Mouse (Mus musculus) CH12.LX (cell line): Measurements from ENCODE around the gene Ankrd63. TPM values are rescaled to one million over a fixed set of nuclear protein-coding genes. Genes with fewer than 3 reads are reported as not detected.
A peak's percentile ranks its signal among the peaks of the same experiment; 100 is the strongest.

Experiments
- DNase-seq: peaks from one replicate; pipeline ENCODE4 v3.0.0-alpha.2; 2013; ENCODE audit errors: extremely low read depth
- H3K27ac ChIP-seq: 2 replicates; pipeline ENCODE4 v1.5.1; 2012; ENCODE audit warnings: low read depth, mild to moderate bottlenecking, control low read depth, moderate library complexity; ENCODE audit not compliant: insufficient read depth
- H3K27me3 ChIP-seq: replicated peaks from 2 replicates; pipeline ENCODE3; 2012; ENCODE audit warnings: inconsistent platforms
- H3K36me3 ChIP-seq, 2 experiments: replicated peaks in 1 of 2; 2 replicates each; pipeline versions ENCODE3 to v1.6.1; 2012; ENCODE audit warnings: inconsistent platforms in 1 of 2, low read length in 1 of 2, mild to moderate bottlenecking in 1 of 2, mixed read lengths in 1 of 2, moderate library complexity in 1 of 2; ENCODE audit not compliant: control insufficient read depth in 1 of 2, insufficient read depth in 1 of 2
- H3K4me1 ChIP-seq, 2 experiments: 2 replicates each; pipeline ENCODE4 v1.6.1; 2012; ENCODE audit warnings: inconsistent platforms in 1 of 2, moderate library complexity in 1 of 2; ENCODE audit not compliant: insufficient read depth in 2 of 2, control insufficient read depth in 1 of 2
- H3K4me2 ChIP-seq: 2 replicates; pipeline ENCODE4 v1.6.1; 2012; ENCODE audit warnings: low read depth, mild to moderate bottlenecking, control low read depth; ENCODE audit not compliant: poor library complexity, insufficient read depth, severe bottlenecking
- H3K4me3 ChIP-seq, 3 experiments: fragments of 150-350 bp in 1 of 3; sonication (generic) in 1 of 3; replicated peaks in 1 of 3; 2 replicates each; pipeline versions ENCODE3 to v1.5.1; 2011 to 2012; ENCODE audit warnings: low read depth in 2 of 3, low read length in 2 of 3, mild to moderate bottlenecking in 2 of 3, moderate library complexity in 2 of 3, control low read depth in 1 of 3, improper control_type of control experiment in 1 of 3, inconsistent platforms in 1 of 3, mixed read lengths in 1 of 3; ENCODE audit not compliant: poor library complexity in 1 of 3
- H3K79me2 ChIP-seq: replicated peaks from 2 replicates; pipeline ENCODE4 v1.6.1; 2012; ENCODE audit warnings: mild to moderate bottlenecking, moderate library complexity; ENCODE audit not compliant: control insufficient read depth, poor library complexity, insufficient read depth, severe bottlenecking; ENCODE audit errors: extremely low read depth
- H3K9ac ChIP-seq: 2 replicates; pipeline ENCODE4 v1.6.1; 2012; ENCODE audit warnings: low read depth, mild to moderate bottlenecking, control low read depth, moderate library complexity; ENCODE audit not compliant: insufficient read depth
- H3K9me3 ChIP-seq: replicated peaks from 2 replicates; pipeline ENCODE3; 2012; ENCODE audit warnings: low read length, inconsistent platforms, mixed read lengths
- BHLHE40 ChIP-seq: IDR thresholded peaks from 2 replicates; pipeline ENCODE4 v1.6.1; 2011; ENCODE audit warnings: mild to moderate bottlenecking, low read depth, low read length, improper control_type of control experiment
- E2F4 ChIP-seq: IDR thresholded peaks from 2 replicates; pipeline ENCODE4 v1.6.1; 2011; ENCODE audit warnings: low read depth, low read length, improper control_type of control experiment; ENCODE audit not compliant: insufficient replicate concordance
- ELF1 ChIP-seq: IDR thresholded peaks from 2 replicates; pipeline ENCODE4 v1.6.1; 2014; ENCODE audit warnings: low read depth, mild to moderate bottlenecking, inconsistent platforms, low read length, improper control_type of control experiment
- ETS1 ChIP-seq: conservative IDR thresholded peaks from 2 replicates; pipeline ENCODE4 v1.6.1; 2012; ENCODE audit warnings: low read depth, mild to moderate bottlenecking, inconsistent platforms, low read length, improper control_type of control experiment, moderate library complexity
- HCFC1 ChIP-seq: IDR thresholded peaks from 2 replicates; pipeline ENCODE4 v1.6.1; 2012; ENCODE audit warnings: low read depth, mild to moderate bottlenecking, inconsistent platforms, low read length, improper control_type of control experiment
- IRF4 ChIP-seq: IDR thresholded peaks from 2 replicates; pipeline ENCODE4 v1.6.1; 2014; ENCODE audit warnings: low read depth, mild to moderate bottlenecking, inconsistent platforms, low read length, improper control_type of control experiment
- MAX ChIP-seq: IDR thresholded peaks from 2 replicates; pipeline ENCODE4 v1.6.1; 2011; ENCODE audit warnings: low read length, improper control_type of control experiment
- MEF2A ChIP-seq: IDR thresholded peaks from 2 replicates; pipeline ENCODE4 v1.6.1; 2014; ENCODE audit warnings: low read depth, mild to moderate bottlenecking, inconsistent platforms, low read length, improper control_type of control experiment, borderline replicate concordance
- MXI1 ChIP-seq: IDR thresholded peaks from 2 replicates; pipeline ENCODE4 v1.6.1; 2011; ENCODE audit warnings: mild to moderate bottlenecking, low read depth, low read length, improper control_type of control experiment
- NELFE ChIP-seq: IDR thresholded peaks from 2 replicates; pipeline ENCODE4 v1.6.1; 2011; ENCODE audit warnings: low read depth, low read length, improper control_type of control experiment
- PAX5 ChIP-seq: IDR thresholded peaks from 2 replicates; pipeline ENCODE4 v1.6.1; 2012; ENCODE audit warnings: low read length, inconsistent platforms, mixed read lengths
- POLR2A ChIP-seq: IDR thresholded peaks from 2 replicates; pipeline ENCODE4 v1.6.1; 2011; ENCODE audit warnings: low read depth, mild to moderate bottlenecking, improper control_type of control experiment, low read length
- POLR2AphosphoS2 ChIP-seq: IDR thresholded peaks from 2 replicates; pipeline ENCODE4 v1.6.1; 2011; ENCODE audit warnings: low read depth, low read length, improper control_type of control experiment
- TCF12 ChIP-seq: IDR thresholded peaks from 2 replicates; pipeline ENCODE4 v1.6.1; 2014; ENCODE audit warnings: low read depth, mild to moderate bottlenecking, inconsistent platforms, low read length, improper control_type of control experiment
- USF1 ChIP-seq: IDR thresholded peaks from 2 replicates; pipeline ENCODE4 v1.6.1; 2014; ENCODE audit warnings: low read depth, mild to moderate bottlenecking, inconsistent platforms, low read length, improper control_type of control experiment
- USF2 ChIP-seq: conservative IDR thresholded peaks from 2 replicates; pipeline ENCODE4 v1.6.1; 2011; ENCODE audit warnings: low read depth, low read length, improper control_type of control experiment
- ZMIZ1 ChIP-seq: IDR thresholded peaks from 2 replicates; pipeline ENCODE4 v1.6.1; 2012; ENCODE audit warnings: low read depth, mild to moderate bottlenecking, inconsistent platforms, low read length, improper control_type of control experiment
- ZNF384 ChIP-seq: IDR thresholded peaks from 2 replicates; pipeline ENCODE4 v1.6.1; 2012; ENCODE audit warnings: low read depth, low read length, improper control_type of control experiment, inconsistent platforms
- dilution Hi-C: fragments of 300-500 bp; cut with MboI; formaldehyde crosslinking; loops from 2 replicates; pipeline ENCODE4 v1.14.3; 2020; ENCODE audit warnings: low sequenced_read_pairs; ENCODE audit not compliant: extremely low pct_unique_long_range_greater_than_20kb, extremely low pct_ligation_motif_present
- in situ Hi-C: fragments of 300-500 bp; cut with MboI; formaldehyde crosslinking; loops from 3 replicates; pipeline ENCODE4 v1.14.3; 2019; ENCODE audit warnings: low sequenced_read_pairs, low pct_ligation_motif_present, low pct_unique_long_range_greater_than_20kb, mixed read lengths
- polyA plus RNA-seq: library from polyadenylated mRNA; unstranded; fragments of >175 nt; gene quantifications from 2 replicates; pipeline ENCODE4 v1.2.1, GENCODE M21; 2012; ENCODE audit warnings: low read depth; ENCODE audit not compliant: insufficient read length
- total RNA-seq, 2 experiments: library from RNA; depleted of rRNA; stranded (reverse); fragments of 300-350 nt in 1 of 2; fragments of >200 nt in 1 of 2; gene quantifications; 2 replicates each; pipeline ENCODE4 v1.2.3; 2012 to 2014

Gene Ankrd63
- total and polyA plus RNA-seq, 3 experiments = 0.07 TPM; not detected in 2

DNA sequence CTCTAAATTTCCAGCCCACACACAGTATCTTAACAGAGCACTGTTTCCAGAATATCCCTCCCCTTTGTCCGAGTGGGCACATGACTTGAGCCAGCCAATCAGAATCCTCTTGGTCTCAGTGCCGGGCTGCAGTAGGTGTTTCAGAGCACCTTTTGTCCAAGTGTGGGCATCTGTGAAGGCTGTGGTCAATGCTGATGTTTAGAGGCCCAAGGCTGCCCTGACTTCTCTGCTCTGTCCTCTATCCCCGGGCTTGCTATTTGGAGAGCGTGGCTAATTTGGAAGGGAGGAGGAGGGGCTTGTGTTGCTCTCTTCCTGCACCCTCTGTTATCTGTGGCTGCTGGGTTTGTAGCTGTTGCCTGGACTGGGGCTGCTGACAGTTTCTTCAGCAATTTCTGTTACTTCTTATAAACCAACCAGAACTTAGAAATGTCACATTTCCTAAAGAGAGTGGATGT, 43.7 kb downstream of the Ankrd63 start:
- Histone ChIP-seq H3K4me1 (peaks cover 42 to 81% of the 10 kb centered on the region in 2 experiments), H3K4me2 (peak overlapping the region; percentile 65), H3K4me3 (peak overlapping the region; percentile 23 to 40 (median 32)), H3K9ac (no peak overlapping the region), H3K36me3 (no peaks in the 10 kb centered on the region), H3K79me2 (no peaks in the 10 kb centered on the region), H3K9me3 (no peaks in the 10 kb centered on the region), H3K27me3 (peaks cover 7% of the 10 kb centered on the region), H3K27ac (no peak overlapping the region)
- in situ Hi-C loops = no loop called here
- dilution Hi-C loops = no loop called here
- TF ChIP-seq POLR2AphosphoS2 = no peak
- TF ChIP-seq ZNF384 = no peak
- 0 out of 2 replicates have a peak, but pooled peaks have one; percentile 12 for TF ChIP-seq NELFE
- TF ChIP-seq MXI1 = no peak
- peak; percentile 96 for TF ChIP-seq USF1
- TF ChIP-seq E2F4 = no peak
- peak; percentile 68 for TF ChIP-seq POLR2A
- TF ChIP-seq TCF12 = peak; percentile 11; the same call in 1 of the 2 replicates
- peak; percentile 94 for TF ChIP-seq MAX
- TF ChIP-seq USF2 = peak; percentile 97
- no peak for TF ChIP-seq IRF4
- TF ChIP-seq PAX5 = no peak
- TF ChIP-seq ETS1 = no peak
- DNase-seq = peak; percentile 66

DNA sequence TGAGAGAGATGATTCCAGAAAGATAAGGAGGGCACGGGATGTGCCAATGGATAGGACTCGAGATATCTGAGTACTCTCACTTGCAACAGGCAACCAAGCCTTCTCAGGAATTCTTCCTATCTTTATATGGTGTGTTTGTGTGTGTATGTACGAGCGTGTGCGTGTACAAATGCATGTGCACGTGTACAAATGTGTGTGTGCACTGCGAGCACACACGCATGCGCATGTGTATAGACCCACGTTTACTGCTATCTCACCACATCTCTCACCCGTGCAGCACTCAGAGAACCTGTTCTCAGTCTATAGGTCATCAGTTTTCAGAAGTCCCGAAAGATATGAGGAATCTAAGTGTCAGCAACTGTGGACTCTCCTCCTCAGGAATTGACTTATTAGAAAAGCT, 44.3 kb downstream of the Ankrd63 start:
- Histone ChIP-seq H3K27ac (peak overlapping the region; percentile 5; the same call in 1 of the 2 replicates), H3K9ac (no peak overlapping the region)
- no peak for DNase-seq

More for the DNA sequence above, 44.3 kb downstream of the Ankrd63 start:
- in situ Hi-C loops (no loop called here), dilution Hi-C loops (no loop called here)
- TF ChIP-seq MEF2A (no peak), BHLHE40 (peak; percentile 13; the same call in 1 of the 2 replicates), HCFC1 (0 out of 2 replicates have a peak, but pooled peaks have one; percentile 5), ETS1 (no peak), ZMIZ1 (no peak), E2F4 (no peak), ELF1 (0 out of 2 replicates have a peak, but pooled peaks have one; percentile 0)
- Histone ChIP-seq H3K27me3 (peaks cover 7% of the 10 kb centered on the region), H3K4me3 (peak overlapping the region in 1 of 3 experiments; percentile 19), H3K79me2 (no peaks in the 10 kb centered on the region), H3K4me2 (peak overlapping the region; percentile 65), H3K36me3 (no peaks in the 10 kb centered on the region), H3K4me1 (peaks cover 42 to 77% of the 10 kb centered on the region in 2 experiments), H3K9me3 (no peaks in the 10 kb centered on the region)
